Mouse (Mus musculus) heart, embryonic 12.5 days (tissue): Measurements from ENCODE around the gene Ddx20. TPM values are rescaled to one million over a fixed set of nuclear protein-coding genes. Genes with fewer than 3 reads are reported as not detected.
A peak's percentile ranks its signal among the peaks of the same experiment; 100 is the strongest.

ENCODE experiments used
- ATAC-seq: fragments of 200-750 bp; cut with Nextera tagmentation; 2 replicates; pipeline ENCODE4 v1.8.0; 2017; ENCODE audit warnings: moderate TSS enrichment, moderate library complexity; ENCODE audit not compliant: insufficient number of reproducible peaks, low FRiP score
- H3K27ac ChIP-seq: fragments of 300-500 bp; sonication (generic); 2 replicates; pipeline ENCODE4 v1.5.1; 2016; ENCODE audit warnings: mild to moderate bottlenecking, moderate library complexity; ENCODE audit not compliant: poor library complexity, severe bottlenecking
- H3K27me3 ChIP-seq: fragments of 300-500 bp; sonication (generic); replicated peaks from 2 replicates; pipeline ENCODE4 v1.6.1; 2016; ENCODE audit warnings: mild to moderate bottlenecking, moderate library complexity
- H3K36me3 ChIP-seq: fragments of 300-500 bp; sonication (generic); 2 replicates; pipeline ENCODE4 v1.6.1; 2016; ENCODE audit warnings: mild to moderate bottlenecking, moderate library complexity
- H3K4me1 ChIP-seq: fragments of 300-500 bp; sonication (generic); replicated peaks from 2 replicates; pipeline ENCODE4 v1.6.1; 2016; ENCODE audit warnings: mild to moderate bottlenecking
- H3K4me2 ChIP-seq: fragments of 300-500 bp; sonication (generic); 2 replicates; pipeline ENCODE4 v1.6.1; 2016; ENCODE audit warnings: mild to moderate bottlenecking, moderate library complexity
- H3K4me3 ChIP-seq: fragments of 300-500 bp; sonication (generic); 2 replicates; pipeline ENCODE4 v1.5.1; 2016; ENCODE audit warnings: mild to moderate bottlenecking
- H3K9ac ChIP-seq: fragments of 300-500 bp; sonication (generic); 2 replicates; pipeline ENCODE4 v1.6.1; 2016; ENCODE audit warnings: mild to moderate bottlenecking, moderate library complexity
- H3K9me3 ChIP-seq: fragments of 300-500 bp; sonication (generic); replicated peaks from 2 replicates; pipeline ENCODE4 v1.6.1; 2016; ENCODE audit warnings: mild to moderate bottlenecking, moderate library complexity
- WGBS: fragments of 180-500 bp; shearing (Covaris S2); methylation state at CpG from one replicate; pipeline ENCODE4 v1.1.7; 2016; 5-methylcytosine and 5-hydroxymethylcytosine counted together
- polyA plus RNA-seq: library from polyadenylated mRNA; unstranded; fragments of >200 nt; fragmentation: Nextera tagmentation; extraction: Ambion mirVana; gene quantifications from 2 replicates; pipeline ENCODE4 v1.2.1, GENCODE M21; 2016

Gene Ddx20
- polyA plus RNA-seq: 23.0 and 23.8 TPM in 2 replicates

GRCm38 (mm10) chr3:105687324-105688060 lies at the start of gene Ddx20:
Ddx20 (minus strand) TSS chr3:105687574.
- peak within 1 kb of the TSS; percentile 75 for H3K4me2 ChIP-seq
- peak within 1 kb of the TSS; percentile 80 for H3K27ac ChIP-seq
- H3K27me3 ChIP-seq: peaks cover 4% of the 10 kb centered on the region; the same call in 1 of the 2 replicates
- no peaks in the 10 kb centered on the region for H3K9me3 ChIP-seq
- H3K4me3 ChIP-seq: peak within 1 kb of the TSS; percentile 97
- under 1% methylated on average over 72 of the region's 72 CpGs for WGBS
- H3K36me3 ChIP-seq: peaks cover 18% of the 10 kb centered on the region
- ATAC-seq: peak; percentile 97
- H3K9ac ChIP-seq: peak within 1 kb of the TSS; percentile 96
- peaks cover 10% of the 10 kb centered on the region; the same call in 1 of the 2 replicates for H3K4me1 ChIP-seq

GRCm38 (mm10) chr3:105737070-105737469 lies 49.7 kb upstream of the Ddx20 start:
- H3K4me1 ChIP-seq: no peaks in the 10 kb centered on the region
- no peak overlapping the region for H3K4me3 ChIP-seq

GRCm38 (mm10) chr3:105736148-105736547 lies 48.8 kb upstream of the Ddx20 start:
- Histone ChIP-seq H3K4me2 (no peak overlapping the region), H3K9me3 (no peaks in the 10 kb centered on the region), H3K4me1 (no peaks in the 10 kb centered on the region), H3K9ac (no peak overlapping the region), H3K27ac (no peak overlapping the region), H3K4me3 (no peak overlapping the region), H3K36me3 (peaks cover 28% of the 10 kb centered on the region), H3K27me3 (no peaks in the 10 kb centered on the region)
- WGBS: 84% methylated on average over 1 of the region's 1 CpGs
- ATAC-seq: no peak

More at GRCm38 (mm10) chr3:105737070-105737469, 49.7 kb upstream of the Ddx20 start:
- ATAC-seq: no peak
- H3K27ac ChIP-seq: no peak overlapping the region
- H3K36me3 ChIP-seq: peaks cover 23% of the 10 kb centered on the region
- no peaks in the 10 kb centered on the region for H3K27me3 ChIP-seq
- H3K9me3 ChIP-seq: no peaks in the 10 kb centered on the region
- H3K4me2 ChIP-seq: no peak overlapping the region
- WGBS: 94% methylated on average over 7 of the region's 7 CpGs
- H3K9ac ChIP-seq: no peak overlapping the region

GRCm38 (mm10) chr3:105735285-105735684 lies 47.9 kb upstream of the Ddx20 start:
- H3K27ac ChIP-seq: no peak overlapping the region
- H3K27me3 ChIP-seq: no peaks in the 10 kb centered on the region
- H3K4me2 ChIP-seq: no peak overlapping the region
- ATAC-seq: no peak
- no peak overlapping the region for H3K4me3 ChIP-seq
- H3K9ac ChIP-seq: no peak overlapping the region
- H3K4me1 ChIP-seq: no peaks in the 10 kb centered on the region
- peaks cover 36% of the 10 kb centered on the region for H3K36me3 ChIP-seq
- no peaks in the 10 kb centered on the region for H3K9me3 ChIP-seq

- Histone ChIP-seq H3K27ac (no peak overlapping the region), H3K9ac (no peak overlapping the region), H3K9me3 (no peaks in the 10 kb centered on the region), H3K4me3 (no peak overlapping the region), H3K4me1 (no peaks in the 10 kb centered on the region), H3K27me3 (no peaks in the 10 kb centered on the region), H3K4me2 (no peak overlapping the region), H3K36me3 (peaks cover 36% of the 10 kb centered on the region)
- WGBS: 84% methylated on average over 4 of the region's 4 CpGs
- ATAC-seq: no peak
These were observed 46.2 kb upstream of the Ddx20 start for GRCm38 (mm10) chr3:105733538-105733937.

- no peaks in the 10 kb centered on the region for H3K27me3 ChIP-seq
- no peak for ATAC-seq
- H3K4me1 ChIP-seq: no peaks in the 10 kb centered on the region
- H3K9me3 ChIP-seq: no peaks in the 10 kb centered on the region
- H3K4me2 ChIP-seq: no peak overlapping the region
- WGBS: 86% methylated on average over 4 of the region's 4 CpGs
- no peak overlapping the region for H3K4me3 ChIP-seq
- H3K9ac ChIP-seq: no peak overlapping the region
- no peak overlapping the region for H3K27ac ChIP-seq
- H3K36me3 ChIP-seq: peaks cover 32% of the 10 kb centered on the region
These were observed 45.0 kb upstream of the Ddx20 start for GRCm38 (mm10) chr3:105732360-105732759.

GRCm38 (mm10) chr3:105726037-105726436 lies 38.7 kb upstream of the Ddx20 start:
- no peaks in the 10 kb centered on the region for H3K27me3 ChIP-seq
- H3K9ac ChIP-seq: no peak overlapping the region
- 0 out of 2 replicates have a peak, but pooled peaks cover 5% of the 10 kb centered on the region for H3K4me1 ChIP-seq
- H3K36me3 ChIP-seq: peaks cover 12% of the 10 kb centered on the region
- 5% methylated on average over 1 of the region's 1 CpGs for WGBS
- H3K27ac ChIP-seq: no peak overlapping the region
- no peak overlapping the region for H3K4me3 ChIP-seq
- no peaks in the 10 kb centered on the region for H3K9me3 ChIP-seq
- ATAC-seq: no peak
- H3K4me2 ChIP-seq: no peak overlapping the region

GRCm38 (mm10) chr3:105722510-105722909 lies 35.1 kb upstream of the Ddx20 start:
- Histone ChIP-seq H3K36me3 (peaks cover 3% of the 10 kb centered on the region), H3K9me3 (no peaks in the 10 kb centered on the region), H3K27me3 (no peaks in the 10 kb centered on the region), H3K4me1 (peaks cover 14% of the 10 kb centered on the region), H3K9ac (no peak overlapping the region), H3K4me2 (no peak overlapping the region), H3K4me3 (no peak overlapping the region), H3K27ac (no peak overlapping the region)
- 91% methylated on average over 3 of the region's 3 CpGs for WGBS
- no peak for ATAC-seq

GRCm38 (mm10) chr3:105721681-105722201 lies 34.4 kb upstream of the Ddx20 start:
- 62% methylated on average over 2 of the region's 2 CpGs for WGBS
- peaks cover 14% of the 10 kb centered on the region for H3K4me1 ChIP-seq
- no peaks in the 10 kb centered on the region for H3K9me3 ChIP-seq
- H3K4me3 ChIP-seq: no peak overlapping the region
- no peak for ATAC-seq
- H3K4me2 ChIP-seq: no peak overlapping the region
- no peaks in the 10 kb centered on the region for H3K27me3 ChIP-seq
- H3K36me3 ChIP-seq: no peaks in the 10 kb centered on the region
- no peak overlapping the region for H3K9ac ChIP-seq
- H3K27ac ChIP-seq: no peak overlapping the region

GRCm38 (mm10) chr3:105720514-105720913 lies 33.1 kb upstream of the Ddx20 start:
- H3K36me3 ChIP-seq: peaks cover 3% of the 10 kb centered on the region; the same call in 1 of the 2 replicates
- H3K4me3 ChIP-seq: no peak overlapping the region
- no peak overlapping the region for H3K27ac ChIP-seq
- no peaks in the 10 kb centered on the region for H3K9me3 ChIP-seq
- no peak overlapping the region for H3K4me2 ChIP-seq
- peaks cover 18% of the 10 kb centered on the region for H3K4me1 ChIP-seq
- 69% methylated on average over 4 of the region's 4 CpGs for WGBS
- no peaks in the 10 kb centered on the region for H3K27me3 ChIP-seq
- H3K9ac ChIP-seq: no peak overlapping the region
- ATAC-seq: no peak

- WGBS: 75% methylated on average over 4 of the region's 4 CpGs
- H3K9me3 ChIP-seq: no peaks in the 10 kb centered on the region
- H3K36me3 ChIP-seq: peaks cover 3% of the 10 kb centered on the region; the same call in 1 of the 2 replicates
- no peak overlapping the region for H3K27ac ChIP-seq
- no peaks in the 10 kb centered on the region for H3K27me3 ChIP-seq
- H3K4me3 ChIP-seq: no peak overlapping the region
- H3K9ac ChIP-seq: no peak overlapping the region
- no peak overlapping the region for H3K4me2 ChIP-seq
- H3K4me1 ChIP-seq: peaks cover 18% of the 10 kb centered on the region
- ATAC-seq: no peak
These were observed 32.6 kb upstream of the Ddx20 start for GRCm38 (mm10) chr3:105719979-105720378.
